Mouse (Mus musculus): ENCODE results near the gene Meaf6. TPM values are rescaled to one million over a fixed set of nuclear protein-coding genes. Genes with fewer than 3 reads are reported as not detected.

The Meaf6 gene
- polyA plus RNA-seq, 1 experiment from 2014 or later, result 54.1 TPM

- Histone ChIP-seq H3K27ac (ENCODE audit: low read length) (peak within 1 kb of the TSS; percentile 51), H3K4me3 (ENCODE audit: low read length) (peak within 1 kb of the TSS; percentile 78), H3K36me3 (ENCODE audit: insufficient read depth, low read length) (peaks cover 23% of the 10 kb centered on the region), H3K9ac (replicated peaks; ENCODE audit: low read length) (peak within 1 kb of the TSS; percentile 93), H3K4me2 (replicated peaks; ENCODE audit: low read depth, low read length) (peak within 1 kb of the TSS; percentile 90), H3K4me1 (ENCODE audit: insufficient read depth, low read length) (peaks cover 22% of the 10 kb centered on the region), H3K9me3 (ENCODE audit: low read length) (no peaks in the 10 kb centered on the region), H3K27me3 (ENCODE audit: insufficient read depth, low read length) (no peaks in the 10 kb centered on the region)
- WGBS, result under 1% methylated on average over 76 of the region's 78 CpGs
- ATAC-seq (ENCODE audit: low FRiP score, low TSS enrichment), result peak; percentile 93
These were observed 18.2 kb upstream of the Meaf6 start, which contains the start of gene Snip1 for GRCm38 (mm10) chr4:125066490-125067370. Snip1 (plus strand) TSS chr4:125066672.

- H3K4me2 ChIP-seq (replicated peaks; ENCODE audit: low read depth, low read length), result no peak overlapping the region
- H3K27ac ChIP-seq (ENCODE audit: low read length), result no peak overlapping the region
- H3K4me3 ChIP-seq (ENCODE audit: low read length), result no peak overlapping the region
- H3K4me1 ChIP-seq (ENCODE audit: insufficient read depth, low read length), result no peaks in the 10 kb centered on the region
- H3K36me3 ChIP-seq (ENCODE audit: insufficient read depth, low read length), result peaks cover 38% of the 10 kb centered on the region
- WGBS, result 89% methylated on average over 2 of the region's 2 CpGs
- no peaks in the 10 kb centered on the region for H3K27me3 ChIP-seq (ENCODE audit: insufficient read depth, low read length)
- no peak for ATAC-seq (ENCODE audit: low FRiP score, low TSS enrichment)
- H3K9ac ChIP-seq (replicated peaks; ENCODE audit: low read length), result no peak overlapping the region
- no peaks in the 10 kb centered on the region for H3K9me3 ChIP-seq (ENCODE audit: low read length)
These were observed 7.2 kb upstream of the Meaf6 start for GRCm38 (mm10) chr4:125077700-125078099.

- H3K4me1 ChIP-seq (ENCODE audit: insufficient read depth, low read length), result no peaks in the 10 kb centered on the region
- ATAC-seq (ENCODE audit: low FRiP score, low TSS enrichment), result no peak
- no peak overlapping the region for H3K9ac ChIP-seq (replicated peaks; ENCODE audit: low read length)
- no peaks in the 10 kb centered on the region for H3K9me3 ChIP-seq (ENCODE audit: low read length)
- no peak overlapping the region for H3K4me3 ChIP-seq (ENCODE audit: low read length)
- no peaks in the 10 kb centered on the region for H3K27me3 ChIP-seq (ENCODE audit: insufficient read depth, low read length)
- peaks cover 32% of the 10 kb centered on the region for H3K36me3 ChIP-seq (ENCODE audit: insufficient read depth, low read length)
- 96% methylated on average over 2 of the region's 2 CpGs for WGBS
- no peak overlapping the region for H3K27ac ChIP-seq (ENCODE audit: low read length)
- no peak overlapping the region for H3K4me2 ChIP-seq (replicated peaks; ENCODE audit: low read depth, low read length)
These were observed 6.2 kb upstream of the Meaf6 start for GRCm38 (mm10) chr4:125078698-125079097.

GRCm38 (mm10) chr4:125085346-125085841, 460 bp downstream of the Meaf6 start:
- peak; percentile 95 for ATAC-seq (ENCODE audit: low FRiP score, low TSS enrichment)
- peaks cover 23% of the 10 kb centered on the region for H3K36me3 ChIP-seq (ENCODE audit: insufficient read depth, low read length)
- H3K9ac ChIP-seq (replicated peaks; ENCODE audit: low read length), result peak overlapping the region; percentile 95
- H3K4me1 ChIP-seq (ENCODE audit: insufficient read depth, low read length), result peaks cover 10% of the 10 kb centered on the region
- no peaks in the 10 kb centered on the region for H3K9me3 ChIP-seq (ENCODE audit: low read length)
- H3K27ac ChIP-seq (ENCODE audit: low read length), result peak overlapping the region; percentile 99
- H3K4me2 ChIP-seq (replicated peaks; ENCODE audit: low read depth, low read length), result peak overlapping the region; percentile 88
- no peaks in the 10 kb centered on the region for H3K27me3 ChIP-seq (ENCODE audit: insufficient read depth, low read length)
- under 1% methylated on average over 30 of the region's 45 CpGs for WGBS
- H3K4me3 ChIP-seq (ENCODE audit: low read length), result peak overlapping the region; percentile 88

GRCm38 (mm10) chr4:125093031-125093430, 8.1 kb downstream of the Meaf6 start:
- ATAC-seq (ENCODE audit: low FRiP score, low TSS enrichment), result no peak

GRCm38 (mm10) chr4:125096066-125096465, 11.1 kb downstream of the Meaf6 start:
- ATAC-seq (ENCODE audit: low FRiP score, low TSS enrichment), result no peak
- no peak overlapping the region for H3K4me2 ChIP-seq (replicated peaks; ENCODE audit: low read depth, low read length)
- H3K27ac ChIP-seq (ENCODE audit: low read length), result no peak overlapping the region
- no peaks in the 10 kb centered on the region for H3K4me1 ChIP-seq (ENCODE audit: insufficient read depth, low read length)
- H3K9me3 ChIP-seq (ENCODE audit: low read length), result peaks cover 4% of the 10 kb centered on the region; the same call in 1 of the 2 replicates
- no peak overlapping the region for H3K4me3 ChIP-seq (ENCODE audit: low read length)
- no peak overlapping the region for H3K9ac ChIP-seq (replicated peaks; ENCODE audit: low read length)
- WGBS, result 90% methylated on average over 5 of the region's 5 CpGs
- no peaks in the 10 kb centered on the region for H3K27me3 ChIP-seq (ENCODE audit: insufficient read depth, low read length)
- H3K36me3 ChIP-seq (ENCODE audit: insufficient read depth, low read length), result peaks cover 11% of the 10 kb centered on the region

More at GRCm38 (mm10) chr4:125093031-125093430, 8.1 kb downstream of the Meaf6 start:
- H3K27ac ChIP-seq (ENCODE audit: low read length), result no peak overlapping the region
- H3K9ac ChIP-seq (replicated peaks; ENCODE audit: low read length), result no peak overlapping the region
- H3K4me3 ChIP-seq (ENCODE audit: low read length), result no peak overlapping the region
- H3K27me3 ChIP-seq (ENCODE audit: insufficient read depth, low read length), result no peaks in the 10 kb centered on the region
- WGBS, result 85% methylated on average over 5 of the region's 5 CpGs
- H3K4me2 ChIP-seq (replicated peaks; ENCODE audit: low read depth, low read length), result no peak overlapping the region
- H3K9me3 ChIP-seq (ENCODE audit: low read length), result peaks cover 4% of the 10 kb centered on the region; the same call in 1 of the 2 replicates
- no peaks in the 10 kb centered on the region for H3K4me1 ChIP-seq (ENCODE audit: insufficient read depth, low read length)
- peaks cover 30% of the 10 kb centered on the region for H3K36me3 ChIP-seq (ENCODE audit: insufficient read depth, low read length)

GRCm38 (mm10) chr4:125097412-125097811, 12.5 kb downstream of the Meaf6 start:
- Histone ChIP-seq H3K4me3 (ENCODE audit: low read length) (no peak overlapping the region), H3K4me2 (replicated peaks; ENCODE audit: low read depth, low read length) (no peak overlapping the region), H3K36me3 (ENCODE audit: insufficient read depth, low read length) (peaks cover 4% of the 10 kb centered on the region), H3K4me1 (ENCODE audit: insufficient read depth, low read length) (no peaks in the 10 kb centered on the region), H3K9me3 (ENCODE audit: low read length) (no peaks in the 10 kb centered on the region), H3K27me3 (ENCODE audit: insufficient read depth, low read length) (no peaks in the 10 kb centered on the region), H3K27ac (ENCODE audit: low read length) (no peak overlapping the region), H3K9ac (replicated peaks; ENCODE audit: low read length) (no peak overlapping the region)
- WGBS, result 47% methylated on average over 4 of the region's 4 CpGs
- no peak for ATAC-seq (ENCODE audit: low FRiP score, low TSS enrichment)

- no peak overlapping the region for H3K27ac ChIP-seq (ENCODE audit: low read length)
- no peak overlapping the region for H3K9ac ChIP-seq (replicated peaks; ENCODE audit: low read length)
- no peaks in the 10 kb centered on the region for H3K27me3 ChIP-seq (ENCODE audit: insufficient read depth, low read length)
- no peaks in the 10 kb centered on the region for H3K4me1 ChIP-seq (ENCODE audit: insufficient read depth, low read length)
- peak; percentile 69; the same call in 1 of the 2 replicates for ATAC-seq (ENCODE audit: low FRiP score, low TSS enrichment)
- H3K4me2 ChIP-seq (replicated peaks; ENCODE audit: low read depth, low read length), result no peak overlapping the region
- no peak overlapping the region for H3K4me3 ChIP-seq (ENCODE audit: low read length)
- H3K36me3 ChIP-seq (ENCODE audit: insufficient read depth, low read length), result peaks cover 23% of the 10 kb centered on the region
- 10% methylated on average over 8 of the region's 8 CpGs for WGBS
- H3K9me3 ChIP-seq (ENCODE audit: low read length), result no peaks in the 10 kb centered on the region
These were observed 14.5 kb downstream of the Meaf6 start for GRCm38 (mm10) chr4:125099458-125099857.

- Histone ChIP-seq H3K4me2 (replicated peaks; ENCODE audit: low read depth, low read length) (no peak overlapping the region), H3K27me3 (ENCODE audit: insufficient read depth, low read length) (no peaks in the 10 kb centered on the region), H3K9me3 (ENCODE audit: low read length) (no peaks in the 10 kb centered on the region), H3K9ac (replicated peaks; ENCODE audit: low read length) (no peak overlapping the region), H3K4me3 (ENCODE audit: low read length) (no peak overlapping the region), H3K36me3 (ENCODE audit: insufficient read depth, low read length) (peaks cover 29% of the 10 kb centered on the region), H3K4me1 (ENCODE audit: insufficient read depth, low read length) (no peaks in the 10 kb centered on the region), H3K27ac (ENCODE audit: low read length) (no peak overlapping the region)
- 74% methylated on average over 13 of the region's 13 CpGs for WGBS
- no peak for ATAC-seq (ENCODE audit: low FRiP score, low TSS enrichment)
These were observed 16.4 kb downstream of the Meaf6 start for GRCm38 (mm10) chr4:125101334-125101733.

- no peak for ATAC-seq (ENCODE audit: low FRiP score, low TSS enrichment)
- Histone ChIP-seq H3K27ac (ENCODE audit: low read length) (no peak overlapping the region), H3K36me3 (ENCODE audit: insufficient read depth, low read length) (peaks cover 29% of the 10 kb centered on the region), H3K4me1 (ENCODE audit: insufficient read depth, low read length) (0 out of 2 replicates have a peak, but pooled peaks cover 5% of the 10 kb centered on the region), H3K9ac (replicated peaks; ENCODE audit: low read length) (no peak overlapping the region), H3K9me3 (ENCODE audit: low read length) (no peaks in the 10 kb centered on the region), H3K27me3 (ENCODE audit: insufficient read depth, low read length) (no peaks in the 10 kb centered on the region), H3K4me2 (replicated peaks; ENCODE audit: low read depth, low read length) (no peak overlapping the region), H3K4me3 (ENCODE audit: low read length) (no peak overlapping the region)
- 93% methylated on average over 9 of the region's 9 CpGs for WGBS
These were observed 20.4 kb downstream of the Meaf6 start for GRCm38 (mm10) chr4:125105354-125105753.

Data from kidney, embryonic 16.5 days (tissue).